Mouse (Mus musculus): ENCODE results near the gene Scn3a.

The Scn3a gene

GRCm38 (mm10) chr2:65566793-65567787 lies at the start of gene Scn3a:
Gene Scn3a, minus strand, starts transcription at chr2:65567627.
- DNase-seq: peak; percentile 37

GRCm38 (mm10) chr2:65611887-65612286 lies 44.5 kb upstream of the Scn3a start:
- no peak for DNase-seq

- no peak for DNase-seq
Measured at GRCm38 (mm10) chr2:65607813-65608212, 40.4 kb upstream of the Scn3a start.

GRCm38 (mm10) chr2:65587679-65588078 lies 20.3 kb upstream of the Scn3a start:
- DNase-seq: no peak

DNA sequence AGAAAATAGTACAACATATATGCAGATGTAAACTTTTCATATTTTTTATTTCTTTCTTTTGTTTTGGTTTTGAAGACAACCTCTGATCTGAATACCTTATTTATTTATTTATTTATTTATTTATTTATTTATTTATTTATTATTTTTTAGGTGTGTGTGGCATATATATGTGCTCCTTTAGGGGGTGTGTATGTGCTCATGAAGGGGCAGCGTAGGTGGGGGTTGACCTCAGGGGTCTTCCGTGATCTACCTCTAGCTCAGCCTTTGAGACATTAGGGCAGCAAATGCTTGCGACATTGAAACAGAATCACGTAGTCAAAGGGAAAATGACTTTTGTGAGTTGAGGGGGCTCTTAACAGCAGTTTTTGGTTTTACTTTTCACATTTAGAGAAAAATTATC lies 498 bp upstream of the Scn3a start:
- DNase-seq: no peak

- no peak for DNase-seq
Measured at GRCm38 (mm10) chr2:65563898-65564297, 3.5 kb downstream of the Scn3a start.

DNA sequence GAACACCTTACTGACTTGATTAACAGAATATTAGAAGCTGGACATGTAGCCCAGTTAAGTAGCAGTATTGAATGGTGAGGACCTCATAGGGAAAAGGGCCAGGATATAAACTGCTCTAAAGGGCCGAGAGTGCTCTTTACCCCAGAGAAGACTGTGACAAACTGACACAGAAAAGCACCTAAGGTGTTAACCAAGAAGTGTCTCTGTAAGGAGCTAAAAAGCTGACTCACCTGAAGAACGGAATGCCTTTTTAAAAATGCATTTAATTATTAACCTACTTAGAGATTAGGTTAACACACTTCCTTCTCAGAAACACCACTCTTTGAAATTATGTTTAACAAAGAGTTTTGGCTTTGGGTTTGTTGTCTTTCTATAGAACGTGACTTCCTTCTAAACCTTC lies 9.7 kb downstream of the Scn3a start:
- DNase-seq: no peak

GRCm38 (mm10) chr2:65554662-65555061 lies 12.8 kb downstream of the Scn3a start:
- DNase-seq: no peak

DNA sequence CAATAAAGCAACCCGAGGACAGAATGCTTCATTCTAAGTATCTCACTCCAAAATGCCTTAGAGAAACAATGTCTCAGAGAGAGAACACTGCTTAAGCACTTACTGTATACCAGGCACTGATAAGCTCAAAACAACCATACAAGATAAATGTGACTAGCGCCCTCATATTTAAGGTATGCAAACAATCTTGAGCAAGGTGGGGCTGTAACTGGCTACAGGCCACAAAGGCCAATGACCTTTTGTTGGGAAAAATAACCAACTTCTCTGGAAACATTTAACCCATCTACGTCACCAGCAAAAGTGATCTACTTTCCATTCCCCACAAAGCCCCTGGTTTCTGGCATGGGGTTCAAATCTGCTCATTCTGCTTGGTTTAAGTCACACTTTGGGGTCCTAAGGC lies 14.0 kb downstream of the Scn3a start:
- DNase-seq: no peak

GRCm38 (mm10) chr2:65552727-65553126 lies 14.7 kb downstream of the Scn3a start:
- no peak for DNase-seq

GRCm38 (mm10) chr2:65552222-65552621 lies 15.2 kb downstream of the Scn3a start:
- DNase-seq: no peak

DNA sequence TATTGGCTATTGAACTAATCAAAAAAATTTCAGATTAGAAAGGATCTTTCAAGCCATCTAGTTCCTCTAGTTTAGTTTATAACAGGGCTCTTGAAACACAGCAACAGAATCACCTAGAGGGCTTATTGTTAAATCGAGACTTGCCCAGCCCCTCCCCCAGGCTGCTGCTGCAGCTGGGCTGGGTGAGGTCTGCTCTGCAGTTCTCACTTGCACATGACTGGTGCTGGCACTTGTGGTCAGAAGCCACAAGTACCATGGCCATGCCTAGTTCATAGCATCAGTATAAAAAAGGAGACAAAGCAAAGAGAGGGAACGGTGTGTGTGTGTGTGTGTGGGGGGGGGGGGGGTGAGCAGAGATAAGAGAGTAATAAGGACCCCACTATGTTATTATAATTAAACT lies 15.7 kb downstream of the Scn3a start:
- DNase-seq: peak; percentile 62

- DNase-seq: no peak
Measured at GRCm38 (mm10) chr2:65550564-65550963, 16.9 kb downstream of the Scn3a start.

DNA sequence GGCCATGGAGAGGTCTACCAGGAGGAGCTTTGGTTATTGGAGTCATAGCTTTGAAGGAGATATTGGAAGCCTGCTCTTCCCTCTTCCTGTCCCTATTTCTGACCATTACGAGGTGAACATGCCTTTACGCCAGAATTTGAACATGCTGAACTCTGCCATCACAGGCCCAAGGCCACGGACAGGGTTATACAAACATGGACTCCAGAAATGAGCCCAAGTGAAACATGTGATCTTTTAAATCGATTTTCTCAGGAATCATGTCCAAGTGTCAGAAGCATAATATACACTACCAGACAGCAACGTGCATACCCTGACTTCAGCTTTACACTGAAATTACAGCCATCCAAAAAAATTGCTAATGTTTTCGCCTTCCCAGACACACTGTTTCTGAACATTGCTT lies 18.8 kb downstream of the Scn3a start:
- DNase-seq: no peak

GRCm38 (mm10) chr2:65547341-65547740 lies 20.1 kb downstream of the Scn3a start:
- no peak for DNase-seq

GRCm38 (mm10) chr2:65542906-65543592 lies 24.4 kb downstream of the Scn3a start:
- DNase-seq: no peak

DNA sequence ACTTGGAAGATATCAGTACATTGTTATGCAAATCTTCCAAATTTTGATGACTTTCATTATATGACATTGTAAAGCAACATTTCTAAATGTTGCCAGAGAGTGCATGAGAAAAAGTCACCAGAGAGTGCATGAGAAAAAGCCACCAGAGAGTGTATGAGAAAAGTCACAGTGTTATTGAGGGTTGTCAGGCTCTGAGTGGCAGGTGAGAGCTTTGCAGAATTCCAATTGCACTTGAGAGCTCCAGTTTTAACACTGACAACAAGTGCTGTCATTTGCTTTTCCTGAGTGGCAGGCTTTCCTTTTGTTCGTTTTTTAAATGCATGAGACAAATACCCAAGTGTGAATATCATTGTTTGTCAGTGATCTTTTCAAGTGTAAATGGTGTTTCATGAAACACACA lies 25.6 kb downstream of the Scn3a start:
- no peak for DNase-seq

DNA sequence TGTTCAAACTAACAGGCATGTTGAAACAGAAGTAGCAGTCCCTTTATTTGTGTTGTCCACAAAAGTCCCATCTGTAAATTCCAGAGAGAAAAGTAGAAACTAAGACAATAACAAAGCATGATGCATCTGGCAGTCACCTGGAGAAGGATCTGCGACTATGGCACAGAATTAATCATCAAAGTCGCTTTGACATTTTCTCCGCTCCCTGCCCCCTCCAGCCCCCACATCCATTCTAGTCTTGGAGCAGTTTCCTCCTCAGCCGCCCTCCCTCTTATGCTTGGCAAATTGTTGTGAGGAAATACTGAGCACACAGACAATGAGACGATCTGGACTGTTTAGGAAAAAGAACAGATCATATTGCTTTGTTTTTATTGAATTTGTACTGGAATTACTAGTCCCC lies 29.0 kb downstream of the Scn3a start:
- DNase-seq: no peak

GRCm38 (mm10) chr2:65532127-65532854 lies 35.1 kb downstream of the Scn3a start:
- DNase-seq: no peak

DNA sequence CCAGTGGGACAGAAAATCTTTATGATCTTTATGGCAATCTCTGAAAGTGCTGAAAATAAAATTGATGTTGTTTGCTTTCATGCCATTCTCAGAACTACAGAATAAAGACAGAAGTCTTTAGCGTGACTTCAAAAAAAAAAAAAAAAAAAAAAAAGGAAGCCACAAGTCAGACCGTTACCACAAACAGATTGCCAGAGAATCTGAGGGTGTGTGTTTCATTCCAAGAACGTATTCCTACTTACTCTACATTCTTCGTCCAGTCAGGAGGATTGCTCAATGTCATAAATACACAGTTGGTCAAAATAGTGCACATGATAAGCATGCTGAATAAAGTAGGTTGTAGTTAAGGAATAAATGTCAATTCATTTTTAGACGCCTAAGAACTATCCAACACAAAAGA lies 38.3 kb downstream of the Scn3a start:
- DNase-seq: no peak

DNA sequence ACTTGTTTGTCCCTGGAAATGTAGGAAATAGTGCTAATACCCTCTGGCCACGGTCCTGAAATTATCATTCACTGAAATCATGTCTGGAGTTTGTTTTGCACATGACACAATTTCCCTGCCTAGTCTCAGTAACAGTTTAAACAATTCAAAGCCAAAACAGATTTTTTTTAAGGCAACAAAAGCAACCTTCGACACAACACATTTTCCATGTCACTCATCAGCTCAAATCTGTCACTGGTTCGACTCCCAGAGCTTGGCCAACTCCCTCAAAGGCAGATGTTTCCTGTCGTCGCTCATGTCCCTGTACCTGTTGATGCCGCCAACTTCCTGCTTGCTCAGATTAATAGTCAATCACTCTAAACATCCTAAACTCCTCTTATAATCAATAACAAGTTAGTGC lies 50.7 kb downstream of the Scn3a start:
- DNase-seq: no peak

DNA sequence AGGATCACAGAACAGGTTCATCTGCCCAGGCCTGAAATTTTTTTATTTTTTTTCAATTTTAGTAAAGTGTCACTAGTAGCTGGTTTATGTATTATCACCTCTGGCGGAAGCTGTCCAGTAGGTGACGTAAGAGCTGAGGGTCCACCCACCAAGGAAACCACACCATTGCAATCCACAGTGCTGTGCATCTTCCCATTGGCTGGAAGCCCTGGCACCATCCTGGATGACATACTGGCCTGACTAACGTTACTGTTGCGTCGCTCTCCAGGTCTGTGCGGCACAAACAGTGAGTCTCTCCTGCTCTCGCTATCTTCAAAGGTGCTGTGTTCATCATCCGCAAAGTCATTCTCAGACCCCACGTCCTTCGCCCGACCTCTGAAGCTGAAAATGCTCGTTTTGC lies 59.2 kb downstream of the Scn3a start:
- DNase-seq: no peak

- no peak for DNase-seq
Measured at GRCm38 (mm10) chr2:65490450-65490849, 77.0 kb downstream of the Scn3a start.
